Mouse (Mus musculus): Measurements from ENCODE around the gene Ankle1. TPM values are rescaled to one million over a fixed set of nuclear protein-coding genes. Genes with fewer than 3 reads are reported as not detected.

Gene Ankle1
- polyA plus RNA-seq, 1 experiment from 2014 or later, result 28.8 TPM

DNA sequence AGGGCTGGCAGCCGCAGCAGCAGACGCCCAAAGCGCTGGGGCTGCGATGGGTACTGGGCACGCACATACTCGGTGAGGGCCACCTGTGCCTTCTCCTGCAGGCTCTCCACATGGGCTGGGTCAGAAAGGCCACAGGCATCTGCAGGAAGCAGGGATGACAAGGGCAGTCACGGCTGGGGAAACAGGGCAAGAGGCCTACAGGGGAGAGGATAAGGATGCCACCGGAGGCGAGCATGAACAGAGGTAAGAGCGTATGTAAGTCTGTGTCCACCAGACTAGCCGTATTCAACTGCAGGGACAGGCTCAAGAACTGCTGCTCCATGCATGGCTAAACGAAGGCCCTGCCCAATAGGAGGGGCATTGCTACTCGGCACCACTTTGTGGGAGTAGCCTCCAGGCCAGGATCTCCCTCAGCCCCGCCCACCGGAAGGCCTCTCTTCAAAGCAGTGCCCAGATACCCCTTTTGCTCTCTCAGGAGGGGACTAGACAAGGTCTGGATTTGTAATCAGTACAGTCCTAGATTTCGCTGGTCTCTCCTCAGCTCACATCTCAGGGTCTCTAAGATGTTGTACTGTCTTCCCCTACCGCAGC, 31.1 kb upstream of the Ankle1 start:
- Histone ChIP-seq H3K27me3 (replicated peaks) (no peaks in the 10 kb centered on the region), H3K4me1 (replicated peaks) (peaks cover 53% of the 10 kb centered on the region), H3K4me3 (no peak overlapping the region), H3K36me3 (peaks cover 59% of the 10 kb centered on the region), H3K27ac (ENCODE audit: poor library complexity, severe bottlenecking) (no peak overlapping the region), H3K9me3 (replicated peaks) (no peaks in the 10 kb centered on the region), H3K4me2 (no peak overlapping the region), H3K9ac (no peak overlapping the region)
- 76% methylated on average over 17 of the region's 17 CpGs for WGBS
- no peak for ATAC-seq (ENCODE audit: insufficient number of reproducible peaks, low FRiP score)

DNA sequence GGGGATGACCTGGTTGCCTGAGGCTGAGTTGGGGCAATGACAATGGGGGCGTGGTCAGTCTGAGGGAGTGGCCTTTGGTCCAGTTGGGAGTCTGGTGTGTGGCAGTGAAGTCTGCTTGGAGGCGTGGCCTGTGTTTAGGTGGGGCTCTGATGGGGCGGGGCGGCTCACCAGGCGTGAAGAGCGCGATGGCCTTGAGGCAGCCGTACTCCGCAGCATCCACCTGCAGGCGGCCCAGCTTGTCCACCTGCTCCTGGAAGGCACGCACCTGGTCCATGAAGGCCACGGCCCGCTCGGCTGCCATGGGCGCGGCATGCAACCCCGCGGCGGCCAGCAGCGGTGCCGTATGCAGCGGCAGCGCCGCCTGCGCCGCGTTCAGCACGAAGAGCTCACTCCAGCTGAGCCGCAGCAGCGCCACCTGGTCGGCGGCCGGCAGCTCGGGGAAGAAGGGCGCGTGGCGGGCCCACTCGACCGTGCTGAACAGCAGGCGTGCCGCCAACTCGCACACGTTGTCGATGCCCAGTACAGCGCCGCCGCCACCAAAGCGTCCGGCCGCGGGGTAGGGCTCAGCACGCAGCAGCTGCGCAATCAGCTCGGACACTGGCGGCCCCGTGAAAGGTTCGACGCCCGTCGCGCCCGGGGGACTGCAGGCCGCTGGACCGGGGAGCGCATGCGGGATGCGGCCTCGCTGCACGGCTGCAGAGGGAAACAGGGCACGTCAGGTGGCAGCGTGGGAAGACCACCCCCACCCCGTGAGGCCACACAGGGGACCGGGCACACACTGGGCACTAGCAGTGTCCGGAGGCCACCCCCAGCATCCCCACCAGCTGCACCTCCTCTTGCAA, 30.0 kb upstream of the Ankle1 start:
- Histone ChIP-seq H3K9me3 (replicated peaks) (no peaks in the 10 kb centered on the region), H3K4me1 (replicated peaks) (peaks cover 51% of the 10 kb centered on the region), H3K36me3 (peaks cover 57% of the 10 kb centered on the region), H3K27ac (ENCODE audit: poor library complexity, severe bottlenecking) (no peak overlapping the region), H3K9ac (peak overlapping the region; percentile 47), H3K4me2 (peak overlapping the region; percentile 65), H3K4me3 (peak overlapping the region; percentile 29), H3K27me3 (replicated peaks) (no peaks in the 10 kb centered on the region)
- WGBS, result 13% methylated on average over 74 of the region's 74 CpGs
- peak; percentile 10; the same call in 1 of the 2 replicates for ATAC-seq (ENCODE audit: insufficient number of reproducible peaks, low FRiP score)

DNA sequence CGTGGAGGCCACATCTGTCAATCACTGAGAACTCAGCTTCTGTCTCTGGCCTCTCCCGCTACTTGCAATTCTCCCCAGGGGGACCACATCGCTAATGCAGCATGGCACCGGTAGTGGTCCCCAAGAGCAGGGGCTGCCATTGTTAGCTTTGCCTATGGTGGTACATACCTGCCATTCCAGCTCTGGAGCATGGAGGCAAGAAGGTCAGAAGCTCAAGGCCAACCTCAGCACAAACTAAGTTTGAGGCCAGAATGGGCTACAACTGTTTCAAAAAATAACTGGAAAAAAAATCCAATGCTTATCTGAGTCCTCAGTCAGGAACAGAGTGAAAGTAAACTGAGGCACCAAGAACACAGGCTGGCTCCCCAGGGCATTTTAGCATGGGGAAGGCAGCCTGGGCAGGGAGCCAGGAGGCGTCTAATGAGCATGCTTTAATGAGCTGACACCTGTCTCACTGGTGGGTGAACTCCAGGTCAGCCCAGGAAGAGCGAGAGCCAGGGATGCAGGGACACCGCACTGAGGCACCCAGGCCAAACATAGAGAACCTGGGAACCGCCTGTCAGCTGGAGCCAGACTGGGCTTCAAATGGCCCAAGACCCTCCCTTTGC, 29.3 kb upstream of the Ankle1 start:
- 58% methylated on average over 8 of the region's 8 CpGs for WGBS
- Histone ChIP-seq H3K4me1 (replicated peaks) (peaks cover 51% of the 10 kb centered on the region), H3K9ac (peak overlapping the region; percentile 47; the same call in 1 of the 2 replicates), H3K9me3 (replicated peaks) (no peaks in the 10 kb centered on the region), H3K4me3 (peak overlapping the region; percentile 29), H3K27ac (ENCODE audit: poor library complexity, severe bottlenecking) (no peak overlapping the region), H3K27me3 (replicated peaks) (no peaks in the 10 kb centered on the region), H3K4me2 (peak overlapping the region; percentile 65), H3K36me3 (peaks cover 57% of the 10 kb centered on the region)
- ATAC-seq (ENCODE audit: insufficient number of reproducible peaks, low FRiP score), result no peak

DNA sequence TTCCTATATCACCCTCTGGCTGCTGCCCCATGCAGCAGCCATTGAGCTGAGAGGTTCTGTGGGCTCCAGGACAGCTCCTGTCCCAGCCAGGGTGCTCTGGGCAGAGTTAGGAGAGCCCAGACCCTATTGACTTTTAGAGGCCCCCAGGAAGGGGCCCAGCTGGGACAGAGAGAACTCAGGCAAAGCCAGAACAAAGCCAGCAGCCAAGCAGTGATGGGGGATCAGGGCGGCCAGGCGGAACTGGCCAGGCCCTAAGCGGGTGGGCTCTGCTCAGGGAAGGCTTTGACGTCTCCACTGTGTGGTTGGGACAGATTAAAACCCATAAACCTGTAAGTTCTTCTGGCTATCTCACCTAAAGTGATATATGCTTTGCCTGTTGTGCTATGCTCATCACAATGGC, 26.8 kb upstream of the Ankle1 start:
- Histone ChIP-seq H3K4me2 (peak overlapping the region; percentile 95), H3K9ac (peak overlapping the region; percentile 98), H3K27ac (ENCODE audit: poor library complexity, severe bottlenecking) (no peak overlapping the region), H3K4me1 (replicated peaks) (peaks cover 66% of the 10 kb centered on the region), H3K4me3 (peak overlapping the region; percentile 94), H3K9me3 (replicated peaks) (no peaks in the 10 kb centered on the region), H3K36me3 (peaks cover 42% of the 10 kb centered on the region), H3K27me3 (replicated peaks) (no peaks in the 10 kb centered on the region)
- ATAC-seq (ENCODE audit: insufficient number of reproducible peaks, low FRiP score), result no peak
- WGBS, result 80% methylated on average over 4 of the region's 4 CpGs

DNA sequence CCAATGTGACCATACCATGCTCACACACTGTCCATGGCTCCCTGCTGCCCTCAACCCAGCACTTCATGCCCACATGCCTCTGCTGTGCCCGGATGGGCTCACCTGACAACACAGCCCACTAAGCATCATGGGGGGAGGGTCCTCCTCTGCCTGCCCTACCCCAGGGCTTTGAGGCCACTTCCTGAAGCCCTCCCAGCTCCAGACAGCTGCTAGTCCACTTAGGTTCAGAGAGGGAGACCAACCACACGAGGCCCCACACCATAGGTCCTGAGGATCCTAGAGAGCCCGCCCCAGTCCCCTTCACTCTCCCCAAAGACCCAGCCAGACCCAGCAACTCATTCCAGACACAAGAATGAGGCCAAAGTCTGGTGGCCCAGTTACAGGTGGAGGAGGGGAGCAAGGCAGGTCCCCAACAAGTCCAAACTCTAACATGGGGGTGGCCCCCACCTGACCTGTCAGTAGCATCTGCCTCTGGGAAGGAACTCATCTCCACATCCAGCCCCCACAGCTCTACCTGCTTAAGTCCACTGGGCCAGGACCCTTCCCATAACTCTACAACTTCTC, 26.2 kb upstream of the Ankle1 start:
- Histone ChIP-seq H3K4me1 (replicated peaks) (peaks cover 64% of the 10 kb centered on the region), H3K4me2 (peak overlapping the region; percentile 95), H3K4me3 (peak overlapping the region; percentile 94), H3K27ac (ENCODE audit: poor library complexity, severe bottlenecking) (no peak overlapping the region), H3K9me3 (replicated peaks) (no peaks in the 10 kb centered on the region), H3K36me3 (peaks cover 36% of the 10 kb centered on the region), H3K27me3 (replicated peaks) (no peaks in the 10 kb centered on the region), H3K9ac (peak overlapping the region; percentile 98)
- WGBS, result 50% methylated on average over 3 of the region's 3 CpGs
- no peak for ATAC-seq (ENCODE audit: insufficient number of reproducible peaks, low FRiP score)

DNA sequence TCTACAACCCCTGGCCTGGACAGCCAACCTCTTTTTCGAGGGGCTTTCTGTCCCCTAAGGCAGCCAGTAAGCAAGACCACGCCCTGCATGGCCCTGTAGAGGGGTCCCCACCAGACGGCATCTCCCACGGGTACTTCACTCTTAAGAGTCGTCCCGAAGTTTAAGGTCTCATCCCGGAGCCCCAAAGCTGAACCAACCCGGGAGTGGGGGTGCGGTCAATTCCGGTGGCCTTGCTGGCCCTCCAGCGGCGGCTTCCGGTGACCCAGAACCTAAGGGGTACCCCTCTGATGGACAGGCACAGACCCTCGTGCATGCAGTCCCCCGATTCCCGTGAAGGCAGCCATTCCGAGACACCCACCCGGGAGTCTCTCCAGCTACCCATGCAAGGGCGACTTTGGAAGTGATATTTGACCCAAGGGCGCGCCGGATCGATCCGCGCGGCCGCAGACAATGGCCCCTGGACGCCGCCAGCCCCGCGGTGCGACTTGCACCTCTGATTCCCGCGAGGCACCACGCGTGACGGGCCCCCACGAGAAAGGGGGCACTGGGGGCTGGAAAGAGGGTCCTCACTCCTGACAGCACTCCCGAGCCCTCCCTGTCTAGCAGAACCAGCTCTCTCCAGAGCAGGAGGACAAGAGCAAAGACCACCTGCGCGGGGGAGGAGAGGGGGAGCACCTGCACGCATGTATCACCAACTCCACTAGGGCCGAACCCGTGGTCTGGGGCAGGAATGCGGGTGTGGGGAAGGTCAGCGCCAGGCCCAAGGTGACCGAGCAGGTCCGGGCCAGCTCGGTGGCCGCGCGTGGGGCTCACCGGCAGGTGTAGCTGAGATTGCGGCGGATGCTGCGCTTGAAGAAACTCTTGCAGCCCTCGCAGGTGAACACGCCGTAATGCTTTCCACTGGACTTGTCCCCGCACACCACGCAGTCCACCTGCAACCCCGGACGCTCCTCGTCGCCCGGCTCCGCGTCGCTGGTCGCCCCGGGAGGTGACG, 25.3 kb upstream of the Ankle1 start:
- 2% methylated on average over 72 of the region's 72 CpGs for WGBS
- peaks cover 55% of the 10 kb centered on the region for H3K4me1 ChIP-seq (replicated peaks)

DNA sequence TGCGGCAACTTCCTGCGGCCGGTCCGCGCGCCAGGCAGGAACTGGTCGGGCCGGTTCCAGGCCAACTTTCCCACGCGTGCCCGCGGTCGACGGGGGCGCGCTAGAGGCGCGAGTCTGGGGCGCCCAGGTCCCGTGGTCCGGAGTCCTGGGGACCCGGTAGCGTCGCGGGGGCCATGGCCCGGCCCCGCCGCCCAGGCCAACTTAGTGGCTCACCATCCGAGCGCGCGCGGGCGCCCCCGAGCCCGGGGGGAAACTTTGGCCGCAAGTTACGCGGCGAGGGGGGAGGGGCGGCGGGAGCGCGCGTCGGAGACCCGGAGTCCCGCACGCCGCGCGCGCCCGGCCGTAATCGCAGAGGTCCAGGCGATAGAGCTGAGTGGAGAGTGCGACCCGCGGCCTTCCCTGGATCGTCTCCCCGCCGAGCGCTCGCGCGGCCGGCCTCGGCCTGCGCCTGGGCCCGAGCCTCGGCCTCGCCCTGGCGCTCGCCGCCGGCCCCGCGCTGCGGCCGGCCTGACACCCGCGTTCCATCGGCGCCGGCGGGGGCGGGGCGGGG, 24.3 kb upstream of the Ankle1 start, which contains the start of gene Nr2f6:
TSS of gene Nr2f6 (minus strand) at position 540 of the 550 bp plus-strand sequence.
- H3K27ac ChIP-seq (ENCODE audit: poor library complexity, severe bottlenecking), result peak within 1 kb of the TSS; percentile 88
- H3K36me3 ChIP-seq, result peaks cover 21% of the 10 kb centered on the region
- peak within 1 kb of the TSS; percentile 95 for H3K4me2 ChIP-seq
- no peaks in the 10 kb centered on the region for H3K9me3 ChIP-seq (replicated peaks)
- no peaks in the 10 kb centered on the region for H3K27me3 ChIP-seq (replicated peaks)
- H3K4me1 ChIP-seq (replicated peaks), result peaks cover 45% of the 10 kb centered on the region
- WGBS, result 2% methylated on average over 75 of the region's 89 CpGs
- peak; percentile 41 for ATAC-seq (ENCODE audit: insufficient number of reproducible peaks, low FRiP score)
- H3K4me3 ChIP-seq, result peak within 1 kb of the TSS; percentile 94
- H3K9ac ChIP-seq, result peak within 1 kb of the TSS; percentile 98

More for the DNA sequence above, 25.3 kb upstream of the Ankle1 start:
- ATAC-seq (ENCODE audit: insufficient number of reproducible peaks, low FRiP score), result no peak
- H3K4me2 ChIP-seq, result peak overlapping the region; percentile 95
- peak overlapping the region; percentile 94 for H3K4me3 ChIP-seq
- H3K27me3 ChIP-seq (replicated peaks), result no peaks in the 10 kb centered on the region
- H3K9ac ChIP-seq, result peak overlapping the region; percentile 98
- H3K36me3 ChIP-seq, result peaks cover 27% of the 10 kb centered on the region
- peak overlapping the region; percentile 88; the same call in 1 of the 2 replicates for H3K27ac ChIP-seq (ENCODE audit: poor library complexity, severe bottlenecking)
- no peaks in the 10 kb centered on the region for H3K9me3 ChIP-seq (replicated peaks)

- H3K9me3 ChIP-seq (replicated peaks), result no peaks in the 10 kb centered on the region
- H3K4me2 ChIP-seq, result peak overlapping the region; percentile 95
- peaks cover 38% of the 10 kb centered on the region for H3K4me1 ChIP-seq (replicated peaks)
- peaks cover 18% of the 10 kb centered on the region for H3K36me3 ChIP-seq
- peak overlapping the region; percentile 94 for H3K4me3 ChIP-seq
- peak; percentile 89 for ATAC-seq (ENCODE audit: insufficient number of reproducible peaks, low FRiP score)
- peak overlapping the region; percentile 88 for H3K27ac ChIP-seq (ENCODE audit: poor library complexity, severe bottlenecking)
- WGBS, result 4% methylated on average over 55 of the region's 80 CpGs
- H3K27me3 ChIP-seq (replicated peaks), result no peaks in the 10 kb centered on the region
- H3K9ac ChIP-seq, result peak overlapping the region; percentile 86
These were observed 23.5 kb upstream of the Ankle1 start for GRCm38 (mm10) chr8:71381971-71382961.

DNA sequence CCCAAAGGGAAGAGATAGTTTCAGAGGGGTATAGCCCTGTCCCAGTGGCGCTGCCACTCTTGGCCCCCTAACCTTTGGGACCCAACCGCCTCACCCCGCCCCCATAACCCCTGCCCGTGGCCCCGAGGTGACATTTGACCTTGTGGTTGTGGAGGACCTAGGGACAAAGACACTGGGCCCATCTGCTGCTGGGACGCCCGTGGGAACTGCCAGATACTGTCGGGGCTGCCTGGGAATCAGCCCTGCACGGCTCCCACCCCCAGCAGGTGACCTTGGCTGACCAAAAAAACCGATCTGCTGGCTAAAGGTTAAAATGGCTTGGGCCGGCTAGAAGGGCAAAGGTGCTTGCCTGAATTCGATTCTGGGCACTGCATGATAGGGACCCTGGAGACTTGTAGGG, 22.4 kb upstream of the Ankle1 start:
- Histone ChIP-seq H3K27ac (ENCODE audit: poor library complexity, severe bottlenecking) (no peak overlapping the region), H3K4me3 (no peak overlapping the region), H3K9me3 (replicated peaks) (no peaks in the 10 kb centered on the region), H3K4me1 (replicated peaks) (peaks cover 35% of the 10 kb centered on the region), H3K27me3 (replicated peaks) (no peaks in the 10 kb centered on the region), H3K36me3 (peaks cover 6% of the 10 kb centered on the region), H3K4me2 (no peak overlapping the region), H3K9ac (no peak overlapping the region)
- ATAC-seq (ENCODE audit: insufficient number of reproducible peaks, low FRiP score), result no peak
- 36% methylated on average over 12 of the region's 12 CpGs for WGBS
